Mouse (Mus musculus) liver, embryonic 16.5 days (tissue): Measurements from ENCODE around the gene Cubn. TPM values are rescaled to one million over a fixed set of nuclear protein-coding genes. Genes with fewer than 3 reads are reported as not detected.

Experiments
- ATAC-seq: fragments of 200-750 bp; cut with Nextera tagmentation; 2 replicates; pipeline ENCODE4 v1.8.0; 2017; ENCODE audit warnings: low read depth, mild to moderate bottlenecking, moderate number of reproducible peaks, moderate library complexity
- H3K27ac ChIP-seq: fragments of 300-500 bp; sonication (generic); 2 replicates; pipeline ENCODE4 v1.5.1; 2014; ENCODE audit warnings: mild to moderate bottlenecking, low read length
- H3K27me3 ChIP-seq: fragments of 300-500 bp; sonication (generic); 2 replicates; pipeline ENCODE4 v1.6.1; 2014; ENCODE audit warnings: low read depth, low read length, mixed read lengths; ENCODE audit not compliant: control insufficient read depth, insufficient read depth
- H3K36me3 ChIP-seq: fragments of 300-500 bp; sonication (generic); 2 replicates; pipeline ENCODE4 v1.6.1; 2014; ENCODE audit warnings: mild to moderate bottlenecking; ENCODE audit not compliant: control insufficient read depth, insufficient read depth
- H3K4me1 ChIP-seq: fragments of 300-500 bp; sonication (generic); 2 replicates; pipeline ENCODE4 v1.6.1; 2014; ENCODE audit warnings: low read depth, low read length, mixed read lengths; ENCODE audit not compliant: control insufficient read depth
- H3K4me2 ChIP-seq: fragments of 300-500 bp; sonication (generic); 2 replicates; pipeline ENCODE4 v1.6.1; 2014; ENCODE audit warnings: low read depth, low read length, mixed read lengths
- H3K4me3 ChIP-seq: fragments of 300-500 bp; sonication (generic); 2 replicates; pipeline ENCODE4 v1.5.1; 2014; ENCODE audit warnings: low read depth, mild to moderate bottlenecking, low read length
- H3K9ac ChIP-seq: fragments of 300-500 bp; sonication (generic); 2 replicates; pipeline ENCODE4 v1.6.1; 2014; ENCODE audit warnings: low read depth, low read length
- H3K9me3 ChIP-seq: fragments of 300-500 bp; sonication (generic); replicated peaks from 2 replicates; pipeline ENCODE4 v1.6.1; 2016; ENCODE audit warnings: low read length; ENCODE audit not compliant: control insufficient read depth
- WGBS: fragments of 180-500 bp; shearing (Covaris S2); extraction: QIAGEN DNeasy Blood & Tissue Kit; methylation state at CpG from one replicate; pipeline ENCODE4 v1.1.7; 2014; ENCODE audit not compliant: insufficient replicate concordance; 5-methylcytosine and 5-hydroxymethylcytosine counted together
- polyA plus RNA-seq: library from polyadenylated mRNA; unstranded; fragments of >200 nt; fragmentation: Nextera tagmentation; extraction: Ambion mirVana; gene quantifications from 2 replicates; pipeline ENCODE4 v1.2.1, GENCODE M21; 2015

Gene Cubn
- polyA plus RNA-seq, 1 experiment from 2014 or later: 0.11 TPM

- Histone ChIP-seq H3K4me1 (no peaks in the 10 kb centered on the region), H3K9ac (no peak overlapping the region), H3K4me3 (no peak overlapping the region), H3K9me3 (no peaks in the 10 kb centered on the region), H3K27ac (no peak overlapping the region), H3K4me2 (no peak overlapping the region), H3K36me3 (no peaks in the 10 kb centered on the region), H3K27me3 (no peaks in the 10 kb centered on the region)
- WGBS: 59% methylated on average over 4 of the region's 4 CpGs
- ATAC-seq: no peak
These were observed 59.6 kb downstream of the Cubn start for GRCm38 (mm10) chr2:13432002-13432401.

- Histone ChIP-seq H3K4me2 (no peak overlapping the region), H3K9ac (no peak overlapping the region), H3K9me3 (no peaks in the 10 kb centered on the region), H3K36me3 (no peaks in the 10 kb centered on the region), H3K4me3 (no peak overlapping the region), H3K27ac (no peak overlapping the region), H3K27me3 (no peaks in the 10 kb centered on the region), H3K4me1 (no peaks in the 10 kb centered on the region)
- 70% methylated on average over 14 of the region's 14 CpGs for whole genome bisulfite sequencing
- ATAC-seq: no peak
These were observed 69.4 kb downstream of the Cubn start for GRCm38 (mm10) chr2:13421974-13422760.

GRCm38 (mm10) chr2:13416765-13417524 lies 74.7 kb downstream of the Cubn start:
- WGBS: 55% methylated on average over 3 of the region's 3 CpGs
- Histone ChIP-seq H3K27ac (no peak overlapping the region), H3K36me3 (no peaks in the 10 kb centered on the region), H3K27me3 (no peaks in the 10 kb centered on the region), H3K4me2 (no peak overlapping the region), H3K9ac (no peak overlapping the region), H3K4me3 (no peak overlapping the region), H3K4me1 (peaks cover 2% of the 10 kb centered on the region; the same call in 1 of the 2 replicates), H3K9me3 (no peaks in the 10 kb centered on the region)
- ATAC-seq: no peak

GRCm38 (mm10) chr2:13413520-13414178 lies 78.0 kb downstream of the Cubn start:
- H3K36me3 ChIP-seq: no peaks in the 10 kb centered on the region
- no peak overlapping the region for H3K4me3 ChIP-seq
- H3K9ac ChIP-seq: no peak overlapping the region
- 10% methylated on average over 4 of the region's 4 CpGs for WGBS
- H3K27ac ChIP-seq: peak overlapping the region; percentile 2
- H3K9me3 ChIP-seq: no peaks in the 10 kb centered on the region
- peak; percentile 84 for ATAC-seq
- peaks cover 2% of the 10 kb centered on the region; the same call in 1 of the 2 replicates for H3K4me1 ChIP-seq
- H3K27me3 ChIP-seq: no peaks in the 10 kb centered on the region
- H3K4me2 ChIP-seq: no peak overlapping the region

GRCm38 (mm10) chr2:13410660-13411059 lies 81.0 kb downstream of the Cubn start:
- peaks cover 2% of the 10 kb centered on the region; the same call in 1 of the 2 replicates for H3K4me1 ChIP-seq
- H3K27me3 ChIP-seq: no peaks in the 10 kb centered on the region
- no peak for ATAC-seq
- no peaks in the 10 kb centered on the region for H3K36me3 ChIP-seq
- no peak overlapping the region for H3K4me2 ChIP-seq
- no peak overlapping the region for H3K4me3 ChIP-seq
- no peak overlapping the region for H3K9ac ChIP-seq
- WGBS: 19% methylated on average over 5 of the region's 5 CpGs
- H3K27ac ChIP-seq: no peak overlapping the region
- H3K9me3 ChIP-seq: no peaks in the 10 kb centered on the region

GRCm38 (mm10) chr2:13409767-13410519 lies 81.7 kb downstream of the Cubn start:
- no peaks in the 10 kb centered on the region for H3K36me3 ChIP-seq
- H3K4me1 ChIP-seq: peaks cover 2% of the 10 kb centered on the region; the same call in 1 of the 2 replicates
- no peaks in the 10 kb centered on the region for H3K27me3 ChIP-seq
- no peak overlapping the region for H3K4me3 ChIP-seq
- H3K4me2 ChIP-seq: no peak overlapping the region
- WGBS: 58% methylated on average over 2 of the region's 2 CpGs
- ATAC-seq: no peak
- no peaks in the 10 kb centered on the region for H3K9me3 ChIP-seq
- H3K27ac ChIP-seq: no peak overlapping the region
- no peak overlapping the region for H3K9ac ChIP-seq

GRCm38 (mm10) chr2:13408333-13408732 lies 83.3 kb downstream of the Cubn start:
- no peak overlapping the region for H3K27ac ChIP-seq
- 60% methylated on average over 3 of the region's 3 CpGs for WGBS
- ATAC-seq: no peak
- H3K9ac ChIP-seq: no peak overlapping the region
- H3K4me1 ChIP-seq: no peaks in the 10 kb centered on the region; the same call in 1 of the 2 replicates
- no peak overlapping the region for H3K4me3 ChIP-seq
- H3K9me3 ChIP-seq: no peaks in the 10 kb centered on the region
- no peaks in the 10 kb centered on the region for H3K36me3 ChIP-seq
- H3K27me3 ChIP-seq: no peaks in the 10 kb centered on the region
- no peak overlapping the region for H3K4me2 ChIP-seq

- Histone ChIP-seq H3K27ac (no peak overlapping the region), H3K36me3 (no peaks in the 10 kb centered on the region), H3K9ac (no peak overlapping the region), H3K4me3 (no peak overlapping the region), H3K27me3 (no peaks in the 10 kb centered on the region), H3K4me1 (no peaks in the 10 kb centered on the region; the same call in 1 of the 2 replicates), H3K4me2 (no peak overlapping the region), H3K9me3 (no peaks in the 10 kb centered on the region)
- ATAC-seq: no peak
These were observed 83.9 kb downstream of the Cubn start for GRCm38 (mm10) chr2:13407698-13408097.
